Mouse (Mus musculus): ENCODE measurements around the gene Haus2. TPM values are rescaled to one million over a fixed set of nuclear protein-coding genes. Genes with fewer than 3 reads are reported as not detected.
"Not testable (repeated sequence)": the region's sequence is repeated elsewhere in the genome, so short reads cannot be mapped to it uniquely, and the experiment has no call there.

Gene Haus2
- polyA plus RNA-seq (2015; fragmentation: Nextera tagmentation; extraction: Ambion mirVana): 13.2 and 14.2 TPM in 2 replicates

DNA sequence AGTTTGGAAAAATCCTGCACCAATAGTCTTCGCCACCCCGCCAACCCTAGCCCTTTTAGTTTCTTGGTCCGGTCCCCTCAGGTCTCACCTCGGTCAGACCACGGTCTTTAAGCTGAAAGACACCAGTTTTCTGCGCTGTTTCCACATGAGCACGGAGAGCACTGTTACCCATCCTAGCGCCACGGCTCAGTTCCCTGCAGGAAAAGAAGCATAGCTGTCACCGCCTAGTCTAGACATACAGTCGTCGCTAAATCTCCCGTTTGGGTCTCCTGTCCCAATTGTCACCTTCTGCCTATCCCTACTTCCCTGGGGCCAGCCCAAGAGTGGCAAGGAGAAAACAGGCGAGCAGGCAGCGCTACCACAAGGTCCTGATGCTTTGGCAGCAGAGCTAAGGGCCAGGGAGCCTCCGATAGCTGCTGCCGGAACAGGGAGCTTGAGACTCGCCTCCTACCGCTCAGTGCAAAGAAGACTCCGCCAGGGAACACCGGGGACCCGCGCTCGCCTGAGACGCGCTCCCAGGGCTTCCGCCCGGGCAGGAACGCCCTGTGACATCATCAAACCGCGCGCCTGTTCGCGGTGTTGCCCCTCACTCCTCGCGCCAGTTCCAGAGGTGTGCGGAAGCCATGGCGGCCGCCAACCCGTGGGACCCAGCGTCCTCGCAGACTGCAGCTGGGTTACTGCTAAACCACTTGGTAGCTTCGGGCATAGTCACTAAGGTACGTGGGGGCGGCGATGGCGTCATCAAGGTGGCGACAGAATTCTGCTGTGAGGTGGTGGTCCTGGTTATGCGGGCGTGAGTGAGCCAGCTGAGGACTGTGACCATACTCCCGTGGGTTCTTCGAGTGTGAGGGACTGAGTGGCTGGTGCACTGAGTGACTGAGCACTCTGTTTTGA, at the start of gene Haus2, which contains the start of gene Lrrc57:
TSS of gene Haus2 (plus strand) at position 554 of the 894 bp plus-strand sequence.
TSS of gene Lrrc57 (minus strand) at position 691 of the 894 bp plus-strand sequence.
- Histone ChIP-seq H3K4me2 (replicated peaks; ENCODE audit: low read depth, low read length) (peak within 1 kb of the TSS; percentile 58), H3K27me3 (replicated peaks; ENCODE audit: insufficient read depth, low read length) (no peaks in the 10 kb centered on the region), H3K4me3 (ENCODE audit: low read depth, low read length) (peak within 1 kb of the TSS; percentile 79), H3K9ac (replicated peaks; ENCODE audit: low read depth) (peak within 1 kb of the TSS; percentile 65), H3K36me3 (ENCODE audit: insufficient read depth, low read length) (peaks cover 9% of the 10 kb centered on the region; the same call in 1 of the 2 replicates), H3K9me3 (ENCODE audit: low read length) (no peaks in the 10 kb centered on the region), H3K4me1 (ENCODE audit: insufficient read depth, low read depth, low read length) (peaks cover 3% of the 10 kb centered on the region; the same call in 1 of the 2 replicates), H3K27ac (ENCODE audit: low read length) (peak within 1 kb of the TSS; percentile 93)
- WGBS: 1% methylated on average over 52 of the region's 52 CpGs
- TF ChIP-seq EP300 (IDR thresholded peaks at IDR 0.05) (no peak), CTCF (IDR thresholded peaks at IDR 0.05) (peak; percentile 45)
- peak; percentile 98 for ATAC-seq
- peak; percentile 96 for DNase-seq (ENCODE audit: low spot score)

DNA sequence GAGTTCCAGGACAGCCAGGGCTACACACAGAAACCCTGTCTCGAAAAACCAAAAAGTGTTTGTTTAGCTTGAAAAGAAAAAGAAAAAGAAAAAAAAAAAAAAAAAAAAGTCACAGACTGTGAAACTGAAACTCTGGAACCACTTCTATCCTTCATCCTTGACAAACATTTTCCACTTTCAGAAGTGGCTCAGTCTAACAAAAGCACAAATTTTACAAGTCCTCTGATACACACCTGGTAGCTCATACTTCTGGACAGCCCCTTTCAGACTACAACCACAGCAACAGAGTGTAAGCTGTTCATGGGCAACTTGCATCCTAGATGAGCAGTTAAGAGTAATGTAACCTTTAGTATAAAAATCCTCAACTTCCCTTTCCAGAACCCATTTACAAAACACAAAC, 47.7 kb upstream of the Haus2 start:
- peak overlapping the region; percentile 20; the same call in 1 of the 2 replicates for H3K27ac ChIP-seq (ENCODE audit: low read length)
- no peak overlapping the region for H3K4me3 ChIP-seq (ENCODE audit: low read depth, low read length)
- no peak overlapping the region for H3K4me2 ChIP-seq (replicated peaks; ENCODE audit: low read depth, low read length)
- 79% methylated on average over 1 of the region's 1 CpGs for WGBS
- ATAC-seq (no peak), DNase-seq (ENCODE audit: low spot score) (no peak)
- H3K9ac ChIP-seq (replicated peaks; ENCODE audit: low read depth): no peak overlapping the region
- H3K9me3 ChIP-seq (ENCODE audit: low read length): no peaks in the 10 kb centered on the region
- no peak for TF ChIP-seq CTCF (IDR thresholded peaks at IDR 0.05)
- TF ChIP-seq EP300 (IDR thresholded peaks at IDR 0.05): no peak
- H3K4me1 ChIP-seq (ENCODE audit: insufficient read depth, low read depth, low read length): peaks cover 2% of the 10 kb centered on the region; the same call in 1 of the 2 replicates
- no peaks in the 10 kb centered on the region for H3K36me3 ChIP-seq (ENCODE audit: insufficient read depth, low read length)
- no peaks in the 10 kb centered on the region for H3K27me3 ChIP-seq (replicated peaks; ENCODE audit: insufficient read depth, low read length)

DNA sequence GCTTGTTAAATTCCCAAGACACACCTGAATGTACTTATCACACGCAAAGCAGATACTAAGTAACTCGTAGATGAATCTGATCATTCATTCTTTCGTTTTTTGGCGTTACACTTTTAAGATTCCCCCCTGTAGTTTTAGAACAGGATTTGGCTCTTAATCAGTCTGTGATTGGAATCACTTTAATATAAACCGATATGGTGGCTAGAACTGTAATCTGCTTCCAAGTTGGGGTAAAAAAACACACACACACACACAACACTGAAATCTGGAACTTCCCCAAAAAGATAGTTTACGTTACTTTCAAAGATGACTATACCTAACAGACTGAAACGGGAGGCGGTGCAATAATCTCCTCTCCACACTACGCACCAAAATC, 46.3 kb upstream of the Haus2 start:
- no peaks in the 10 kb centered on the region for H3K36me3 ChIP-seq (ENCODE audit: insufficient read depth, low read length)
- H3K4me1 ChIP-seq (ENCODE audit: insufficient read depth, low read depth, low read length): peaks cover 2% of the 10 kb centered on the region; the same call in 1 of the 2 replicates
- H3K4me3 ChIP-seq (ENCODE audit: low read depth, low read length): peak overlapping the region; percentile 90
- no peak for DNase-seq (ENCODE audit: low spot score)
- ATAC-seq: no peak
- TF ChIP-seq EP300 (IDR thresholded peaks at IDR 0.05) (no peak), CTCF (IDR thresholded peaks at IDR 0.05) (no peak)
- no peaks in the 10 kb centered on the region for H3K27me3 ChIP-seq (replicated peaks; ENCODE audit: insufficient read depth, low read length)
- peak overlapping the region; percentile 78 for H3K4me2 ChIP-seq (replicated peaks; ENCODE audit: low read depth, low read length)
- H3K9me3 ChIP-seq (ENCODE audit: low read length): no peaks in the 10 kb centered on the region
- WGBS: 14% methylated on average over 9 of the region's 9 CpGs
- peak overlapping the region; percentile 91 for H3K9ac ChIP-seq (replicated peaks; ENCODE audit: low read depth)
- H3K27ac ChIP-seq (ENCODE audit: low read length): peak overlapping the region; percentile 59; the same call in 1 of the 2 replicates

DNA sequence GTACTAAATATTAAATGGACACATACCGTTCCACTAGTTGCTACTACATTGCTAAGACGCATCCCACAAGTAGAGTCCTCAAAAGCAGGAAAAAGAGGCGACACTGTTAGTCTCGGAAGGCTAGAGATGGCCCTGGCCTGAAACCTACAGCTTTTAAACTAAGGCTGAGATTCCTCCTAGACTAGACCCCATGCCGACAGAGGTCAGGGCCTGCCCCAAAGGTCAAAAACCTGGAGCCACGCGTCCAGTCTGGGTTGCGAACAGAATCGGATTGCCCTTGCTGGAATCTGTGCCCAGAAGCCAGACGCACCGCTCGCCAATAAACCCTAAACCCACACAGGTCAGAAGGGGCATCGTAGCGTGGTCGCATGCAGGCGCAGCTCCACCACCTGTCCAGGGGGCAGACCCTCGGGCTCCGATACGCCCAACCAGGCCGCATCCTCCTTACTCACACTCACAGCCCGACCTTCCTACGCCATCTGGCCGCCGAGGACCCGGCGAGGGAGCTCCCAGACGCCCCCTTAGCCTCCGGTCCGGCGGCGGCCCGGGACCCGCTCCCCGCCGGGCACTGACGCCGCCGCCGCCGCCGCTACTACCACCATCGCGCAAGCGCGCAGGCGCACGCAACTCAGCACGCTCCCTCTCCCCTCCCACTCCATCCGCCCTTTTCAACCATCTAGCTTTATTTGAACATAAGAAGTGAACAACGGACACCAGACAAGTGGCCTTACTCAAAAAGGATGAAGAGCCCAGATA, 45.8 kb upstream of the Haus2 start, which contains the start of gene Zfp106:
TSS of gene Zfp106 (minus strand) at position 609 of the 756 bp plus-strand sequence.
- Histone ChIP-seq H3K4me2 (replicated peaks; ENCODE audit: low read depth, low read length) (peak within 1 kb of the TSS; percentile 78), H3K27ac (ENCODE audit: low read length) (peak within 1 kb of the TSS; percentile 59), H3K27me3 (replicated peaks; ENCODE audit: insufficient read depth, low read length) (no peaks in the 10 kb centered on the region), H3K4me3 (ENCODE audit: low read depth, low read length) (peak within 1 kb of the TSS; percentile 90), H3K9me3 (ENCODE audit: low read length) (no peaks in the 10 kb centered on the region), H3K9ac (replicated peaks; ENCODE audit: low read depth) (peak within 1 kb of the TSS; percentile 91), H3K4me1 (ENCODE audit: insufficient read depth, low read depth, low read length) (peaks cover 2% of the 10 kb centered on the region; the same call in 1 of the 2 replicates), H3K36me3 (ENCODE audit: insufficient read depth, low read length) (no peaks in the 10 kb centered on the region)
- DNase-seq (ENCODE audit: low spot score) (peak; percentile 97), ATAC-seq (peak; percentile 74)
- peak; percentile 67; the same call in 1 of the 2 replicates for TF ChIP-seq EP300 (IDR thresholded peaks at IDR 0.05)
- TF ChIP-seq CTCF (IDR thresholded peaks at IDR 0.05): no peak
- WGBS: under 1% methylated on average over 50 of the region's 50 CpGs

DNA sequence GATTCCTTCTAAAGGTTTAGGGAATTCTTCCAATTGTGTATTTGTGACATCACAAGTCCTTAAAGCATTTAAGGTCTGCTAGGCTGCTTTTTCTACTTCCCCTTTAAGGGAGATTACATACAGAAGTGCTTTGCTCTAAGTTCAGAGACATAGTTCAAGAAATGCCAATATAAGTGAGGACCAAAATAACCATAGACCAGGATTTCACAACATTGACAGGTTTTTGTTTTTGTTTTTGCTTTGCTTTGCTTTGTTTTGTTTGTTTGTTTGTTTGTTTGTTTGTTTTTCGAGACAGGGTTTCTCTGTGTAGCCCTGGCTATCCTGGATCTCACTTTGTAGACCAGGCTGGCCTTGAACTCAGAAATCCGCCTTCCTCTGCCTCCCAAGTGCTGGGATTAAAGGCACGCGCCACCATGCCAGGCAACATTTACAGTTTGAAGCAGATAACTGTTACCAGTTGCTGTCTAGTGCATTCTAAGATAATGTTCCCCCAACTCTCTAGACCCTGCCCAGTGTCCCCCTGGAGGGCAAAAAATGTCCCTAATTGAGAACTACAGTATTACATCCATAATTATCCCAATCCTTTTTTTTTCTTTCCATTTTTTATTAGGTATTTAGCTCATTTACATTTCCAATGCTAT, 44.5 kb upstream of the Haus2 start:
- not testable (repeated sequence) for H3K9me3 ChIP-seq (ENCODE audit: low read length); H3K4me2 ChIP-seq (replicated peaks; ENCODE audit: low read depth, low read length); H3K27ac ChIP-seq (ENCODE audit: low read length); H3K9ac ChIP-seq (replicated peaks; ENCODE audit: low read depth); H3K4me1 ChIP-seq (ENCODE audit: insufficient read depth, low read depth, low read length); H3K4me3 ChIP-seq (ENCODE audit: low read depth, low read length); H3K27me3 ChIP-seq (replicated peaks; ENCODE audit: insufficient read depth, low read length); ATAC-seq; DNase-seq (ENCODE audit: low spot score); H3K36me3 ChIP-seq (ENCODE audit: insufficient read depth, low read length)
- WGBS: 92% methylated on average over 4 of the region's 4 CpGs
